ENCODE assay signal across 7 mouse cellular contexts in the genomic region with DNA sequence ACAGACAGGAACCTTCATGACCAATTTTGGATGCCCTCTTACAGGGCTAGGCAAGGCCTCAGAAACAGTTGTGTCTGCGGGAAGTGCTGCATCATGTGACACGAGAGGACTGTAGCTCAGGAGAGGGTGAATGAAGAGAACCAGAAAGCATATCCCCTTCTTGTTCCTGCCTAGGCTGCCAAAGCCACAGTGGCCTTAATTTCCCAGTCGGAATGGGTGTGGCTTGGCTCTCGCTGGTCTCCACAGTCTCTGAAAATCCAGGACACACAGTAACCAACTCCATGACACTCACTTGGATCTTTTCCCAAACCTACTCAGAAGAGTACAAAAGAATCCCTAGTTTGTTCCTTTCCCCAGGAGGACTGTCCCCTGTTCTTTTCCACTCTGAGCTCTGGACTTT. TPM values are rescaled to one million over a fixed set of nuclear protein-coding genes. Genes with fewer than 3 reads are reported as not detected.
A peak's percentile ranks its signal among the peaks of the same experiment; 100 is the strongest.
DNase-seq lines count a peak whose midpoint lies in the region; ATAC-seq and TF ChIP-seq lines count a peak whose summit lies in the region.

No protein-coding gene starts in this region.

- ATAC-seq in kidney, embryonic 15.5 days (replicated peaks; ENCODE audit: low FRiP score): no peak
- ATAC-seq in heart, postnatal 0 days (ENCODE audit: insufficient read depth, low read depth): peak; percentile 84
- no peak for ATAC-seq in stomach, postnatal 0 days (ENCODE audit: low FRiP score, low TSS enrichment)

- H3K27me3 ChIP-seq in kidney, embryonic 15.5 days: no peaks in the 10 kb centered on the region
- no peaks in the 10 kb centered on the region for H3K27me3 ChIP-seq in C2C12 (ENCODE audit: control insufficient read depth, insufficient read depth, insufficient read length)
- H3K27me3 ChIP-seq in heart, postnatal 0 days (ENCODE audit: control insufficient read depth, insufficient read depth, low read length): no peaks in the 10 kb centered on the region
- H3K27me3 ChIP-seq in stomach, postnatal 0 days (ENCODE audit: control insufficient read depth, insufficient read depth, low read length): no peaks in the 10 kb centered on the region

- H3K9me3 ChIP-seq in kidney, embryonic 15.5 days (replicated peaks): no peaks in the 10 kb centered on the region
- H3K9me3 ChIP-seq in heart, postnatal 0 days (replicated peaks; ENCODE audit: control insufficient read depth, low read length): no peaks in the 10 kb centered on the region
- H3K9me3 ChIP-seq in stomach, postnatal 0 days (ENCODE audit: control insufficient read depth, low read length): no peaks in the 10 kb centered on the region

- H3K36me3 ChIP-seq in kidney, embryonic 15.5 days: no peaks in the 10 kb centered on the region
- no peaks in the 10 kb centered on the region for H3K36me3 ChIP-seq in C2C12 (ENCODE audit: control insufficient read depth, insufficient read depth)
- no peaks in the 10 kb centered on the region for H3K36me3 ChIP-seq in heart, postnatal 0 days (replicated peaks; ENCODE audit: control insufficient read depth, insufficient read depth, low read length)
- no peaks in the 10 kb centered on the region for H3K36me3 ChIP-seq in stomach, postnatal 0 days (ENCODE audit: control insufficient read depth, insufficient read depth, low read length)

- DNase-seq in kidney, adult 18-20 months: peak; percentile 66
- DNase-seq in 3134 (ENCODE audit: extremely low read depth, insufficient read length, low spot score): peak; percentile 47
- peak; percentile 75 for DNase-seq in heart, postnatal 0 days (ENCODE audit: low spot score)
- DNase-seq in cerebellum, adult 11 months: no peak
- DNase-seq in stomach, postnatal 0 days (ENCODE audit: low spot score): no peak

- H3K4me2 ChIP-seq in kidney, embryonic 15.5 days: no peak overlapping the region
- no peak overlapping the region for H3K4me2 ChIP-seq in heart, postnatal 0 days (ENCODE audit: low read depth, low read length)
- no peak overlapping the region for H3K4me2 ChIP-seq in stomach, postnatal 0 days (replicated peaks; ENCODE audit: low read depth)

- no peaks in the 10 kb centered on the region for H3K4me1 ChIP-seq in kidney, embryonic 15.5 days
- H3K4me1 ChIP-seq in heart, postnatal 0 days (ENCODE audit: control insufficient read depth, insufficient read depth): peaks cover 5% of the 10 kb centered on the region; the same call in 1 of the 2 replicates
- H3K4me1 ChIP-seq in stomach, postnatal 0 days (replicated peaks; ENCODE audit: control insufficient read depth, insufficient read depth): no peaks in the 10 kb centered on the region

- no peak overlapping the region for H3K9ac ChIP-seq in kidney, embryonic 15.5 days
- no peak overlapping the region for H3K9ac ChIP-seq in heart, postnatal 0 days (replicated peaks; ENCODE audit: low read depth, low read length)
- no peak overlapping the region for H3K9ac ChIP-seq in stomach, postnatal 0 days (ENCODE audit: low read length)

- H3K4me3 ChIP-seq in kidney, embryonic 15.5 days (replicated peaks): no peak overlapping the region
- no peak overlapping the region for H3K4me3 ChIP-seq in C2C12 (ENCODE audit: insufficient read depth, poor library complexity, severe bottlenecking)
- H3K4me3 ChIP-seq in heart, postnatal 0 days (ENCODE audit: low read depth, low read length): no peak overlapping the region
- H3K4me3 ChIP-seq in stomach, postnatal 0 days (ENCODE audit: low read depth, low read length): no peak overlapping the region

- H3K79me3 ChIP-seq in C2C12 (ENCODE audit: low read depth): no peaks in the 10 kb centered on the region

- no peaks in the 10 kb centered on the region for H3K79me2 ChIP-seq in C2C12 (ENCODE audit: control insufficient read depth, insufficient read depth)

- TF ChIP-seq CTCF in C2C12 (IDR thresholded peaks at IDR 0.05; ENCODE audit: control insufficient read depth, insufficient read depth, insufficient read length): no peak
- no peak for TF ChIP-seq CTCF in heart, postnatal 0 days (IDR thresholded peaks at IDR 0.05; ENCODE audit: low read depth)
- TF ChIP-seq CTCF in stomach, postnatal 0 days (IDR thresholded peaks at IDR 0.05; ENCODE audit: low read depth): no peak

- H3ac ChIP-seq in C2C12 (ENCODE audit: control insufficient read depth, insufficient read length, low read depth): no peak overlapping the region

- H3K27ac ChIP-seq in kidney, embryonic 15.5 days: no peak overlapping the region
- H3K27ac ChIP-seq in heart, postnatal 0 days (ENCODE audit: low read depth): peak overlapping the region; percentile 57
- H3K27ac ChIP-seq in stomach, postnatal 0 days (replicated peaks): no peak overlapping the region

- 72% methylated on average over 4 of the region's 4 CpGs for WGBS in kidney, embryonic 15.5 days
- WGBS in heart, postnatal 0 days: 17% methylated on average over 4 of the region's 4 CpGs
- 41% methylated on average over 4 of the region's 4 CpGs for WGBS in stomach, postnatal 0 days

- no peak for TF ChIP-seq EP300 in heart, postnatal 0 days (IDR thresholded peaks at IDR 0.05; ENCODE audit: low read depth)
- no peak for TF ChIP-seq EP300 in stomach, postnatal 0 days (optimal IDR thresholded peaks at IDR 0.05)

TF ChIP-seq in C2C12, 6 proteins besides CTCF, POLR2A, EP300 and RAD21:
- TF ChIP-seq USF1 (IDR thresholded peaks at IDR 0.05; ENCODE audit: low read depth): peak; percentile 59
- no peak for TF ChIP-seq MYOD1 (IDR thresholded peaks at IDR 0.05; ENCODE audit: control insufficient read depth, insufficient read length, low read depth)
- TF ChIP-seq MYOG (IDR thresholded peaks at IDR 0.05; ENCODE audit: control insufficient read depth, extremely low read depth, insufficient read length): no peak
- TF ChIP-seq MAX (IDR thresholded peaks at IDR 0.05): no peak
- TF ChIP-seq CEBPB (IDR thresholded peaks at IDR 0.05; ENCODE audit: low read depth): no peak

RNA-seq across cellular contexts. Expression of a gene that starts 10.7 kb away (rescaled TPM):
- polyA plus RNA-seq in kidney, embryonic 15.5 days (2015; fragmentation: Nextera tagmentation; extraction: Ambion mirVana): 2.4 and 2.6 TPM in 2 replicates
- polyA plus RNA-seq in C2C12 (2012; fragmentation: generic; extraction: Trizol): 0.08 TPM
- 4.5 TPM in 1 of 2 replicates, not detected in the other for total RNA-seq in heart, postnatal 0 days (2014; rRNA removed; ENCODE audit: low replicate concordance)
- polyA plus RNA-seq in heart, postnatal 0 days (2015; fragmentation: Nextera tagmentation; extraction: Ambion mirVana): 5.9 and 6.5 TPM in 2 replicates
- polyA plus RNA-seq in stomach, postnatal 0 days (2015; fragmentation: Nextera tagmentation; extraction: Ambion mirVana): 2.4 and 2.5 TPM in 2 replicates

RNA-seq across cellular contexts. Expression of a gene that starts 10.8 kb away (rescaled TPM):
- 59.6 and 72.0 TPM in 2 replicates for polyA plus RNA-seq in kidney, embryonic 15.5 days (2015; fragmentation: Nextera tagmentation; extraction: Ambion mirVana)
- 20.7 TPM for polyA plus RNA-seq in C2C12 (2012; fragmentation: generic; extraction: Trizol)
- total RNA-seq in heart, postnatal 0 days (2014; rRNA removed; ENCODE audit: low replicate concordance): 91.6 and 105 TPM in 2 replicates
- polyA plus RNA-seq in heart, postnatal 0 days (2015; fragmentation: Nextera tagmentation; extraction: Ambion mirVana): 72.4 TPM in 2 replicates
- 51.5 and 52.9 TPM in 2 replicates for polyA plus RNA-seq in stomach, postnatal 0 days (2015; fragmentation: Nextera tagmentation; extraction: Ambion mirVana)

RNA-seq across cellular contexts. Expression of a gene that starts 18.3 kb away (rescaled TPM):
- 180 and 188 TPM in 2 replicates for polyA plus RNA-seq in kidney, embryonic 15.5 days (2015; fragmentation: Nextera tagmentation; extraction: Ambion mirVana)
- polyA plus RNA-seq in C2C12 (2012; fragmentation: generic; extraction: Trizol): 53.2 TPM
- 76.0 and 113 TPM in 2 replicates for total RNA-seq in heart, postnatal 0 days (2014; rRNA removed; ENCODE audit: low replicate concordance)
- 131 and 138 TPM in 2 replicates for polyA plus RNA-seq in heart, postnatal 0 days (2015; fragmentation: Nextera tagmentation; extraction: Ambion mirVana)
- polyA plus RNA-seq in stomach, postnatal 0 days (2015; fragmentation: Nextera tagmentation; extraction: Ambion mirVana): 112 and 116 TPM in 2 replicates

RNA-seq across cellular contexts. Expression of a gene that starts 24.8 kb away (rescaled TPM):
- 31.5 and 39.3 TPM in 2 replicates for polyA plus RNA-seq in kidney, embryonic 15.5 days (2015; fragmentation: Nextera tagmentation; extraction: Ambion mirVana)
- polyA plus RNA-seq in C2C12 (2012; fragmentation: generic; extraction: Trizol): 27.7 TPM
- total RNA-seq in heart, postnatal 0 days (2014; rRNA removed; ENCODE audit: low replicate concordance): 33.1 and 60.4 TPM in 2 replicates
- 33.0 and 36.1 TPM in 2 replicates for polyA plus RNA-seq in heart, postnatal 0 days (2015; fragmentation: Nextera tagmentation; extraction: Ambion mirVana)
- polyA plus RNA-seq in stomach, postnatal 0 days (2015; fragmentation: Nextera tagmentation; extraction: Ambion mirVana): 23.0 and 25.9 TPM in 2 replicates

RNA-seq across cellular contexts. Expression of a gene that starts 50.8 kb away (rescaled TPM):
- 18.3 and 19.8 TPM in 2 replicates for polyA plus RNA-seq in kidney, embryonic 15.5 days (2015; fragmentation: Nextera tagmentation; extraction: Ambion mirVana)
- 5.7 TPM for polyA plus RNA-seq in C2C12 (2012; fragmentation: generic; extraction: Trizol)
- 7.7 and 15.6 TPM in 2 replicates for total RNA-seq in heart, postnatal 0 days (2014; rRNA removed; ENCODE audit: low replicate concordance)
- polyA plus RNA-seq in heart, postnatal 0 days (2015; fragmentation: Nextera tagmentation; extraction: Ambion mirVana): 10.7 and 11.6 TPM in 2 replicates
- polyA plus RNA-seq in stomach, postnatal 0 days (2015; fragmentation: Nextera tagmentation; extraction: Ambion mirVana): 8.6 and 9.8 TPM in 2 replicates

Comparison
In these comparisons a context has a peak if more than half of its experiments do, and no peak if none do; other contexts are left out.
1. DNase-seq: peak in kidney, adult 18-20 months (single experiment), 3134 (single experiment) and heart, postnatal 0 days (single experiment); none in cerebellum, adult 11 months (single experiment) and stomach, postnatal 0 days (single experiment).